In the genomic region with DNA sequence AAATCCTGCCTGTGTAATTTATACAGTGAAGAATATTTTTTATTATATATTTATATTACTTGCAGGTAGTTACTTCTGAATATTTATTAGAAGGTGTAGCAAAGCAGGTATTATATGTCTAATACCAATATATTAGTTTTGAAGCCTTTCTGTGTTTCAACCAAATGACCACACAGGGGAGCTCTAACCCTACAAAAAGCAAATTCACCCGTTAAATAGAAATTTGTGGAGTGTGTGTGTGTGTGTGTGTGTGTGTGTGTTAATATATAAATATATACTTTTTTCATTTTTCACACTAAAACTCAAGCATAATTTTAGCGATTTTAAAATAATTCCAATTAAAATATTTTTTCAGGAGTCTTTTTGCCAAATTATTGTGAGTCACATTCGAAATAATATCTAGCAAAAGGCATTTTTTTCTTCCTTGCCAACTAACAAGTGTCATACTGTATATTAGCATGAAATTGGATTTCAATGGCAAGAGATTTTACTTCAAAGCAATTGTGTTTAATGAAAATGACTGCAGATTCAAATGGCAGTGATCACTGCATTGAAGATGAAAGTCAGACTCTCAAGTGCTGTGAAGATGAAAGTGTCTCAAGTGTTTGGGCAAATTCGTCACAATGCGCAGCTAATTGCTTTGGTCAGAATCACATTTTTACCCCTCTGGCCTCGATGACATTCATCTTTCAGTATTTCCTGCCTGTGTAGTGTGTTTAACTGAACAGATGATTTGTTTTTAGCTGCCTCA, we compare ENCODE assay signal across 10 mouse cellular contexts.
DNase-seq lines count a peak whose midpoint lies in the region; ATAC-seq and TF ChIP-seq lines count a peak whose summit lies in the region.
"Had no signal": no experiment of that assay in that cellular context is flagged by ENCODE, and none has a peak within 500 bp of the region (broad histone marks: within the 10 kb centered on the region; RNA-seq: fewer than 3 reads in every experiment).

No protein-coding gene starts in this region.

- DNase-seq in heart, adult 2 months: no peak
- no peak for DNase-seq in neural tube, embryonic 11.5 days (ENCODE audit: low spot score)
- peak; percentile 6 for DNase-seq in right cerebral cortex, postnatal 14 days
- no peak for DNase-seq in c-Kit-positive CD71-positive TER-119-positive erythroid progenitor cells, embryonic 14.5 days (ENCODE audit: low spot score)
- DNase-seq in liver, postnatal 0 days: no peak
- DNase-seq: cerebellum, adult 9-11 months had no signal

- H3K9me3 ChIP-seq in heart, embryonic 12.5 days (replicated peaks): no peaks in the 10 kb centered on the region
- no peaks in the 10 kb centered on the region for H3K9me3 ChIP-seq in neural tube, embryonic 11.5 days (ENCODE audit: control insufficient read depth, low read length)
- no peaks in the 10 kb centered on the region for H3K9me3 ChIP-seq in neural tube, embryonic 15.5 days (replicated peaks)
- no peaks in the 10 kb centered on the region for H3K9me3 ChIP-seq in forebrain, embryonic 12.5 days
- H3K9me3 ChIP-seq in liver, postnatal 0 days (ENCODE audit: low read length): no peaks in the 10 kb centered on the region

- H3K27me3 ChIP-seq in heart, adult 2 months (ENCODE audit: control insufficient read depth, insufficient read depth, low read length): no peaks in the 10 kb centered on the region
- no peaks in the 10 kb centered on the region for H3K27me3 ChIP-seq in heart, embryonic 12.5 days (replicated peaks)
- H3K27me3 ChIP-seq in neural tube, embryonic 11.5 days (ENCODE audit: control insufficient read depth, insufficient read depth, low read length): no peaks in the 10 kb centered on the region
- no peaks in the 10 kb centered on the region for H3K27me3 ChIP-seq in neural tube, embryonic 15.5 days (replicated peaks)
- no peaks in the 10 kb centered on the region for H3K27me3 ChIP-seq in forebrain, embryonic 12.5 days
- H3K27me3 ChIP-seq in liver, postnatal 0 days (ENCODE audit: insufficient read depth, low read length): no peaks in the 10 kb centered on the region

- no peak overlapping the region for H3K4me2 ChIP-seq in heart, embryonic 12.5 days
- no peak overlapping the region for H3K4me2 ChIP-seq in neural tube, embryonic 11.5 days (ENCODE audit: low read depth)
- H3K4me2 ChIP-seq in neural tube, embryonic 15.5 days: no peak overlapping the region
- H3K4me2 ChIP-seq in forebrain, embryonic 12.5 days: no peak overlapping the region
- H3K4me2 ChIP-seq in liver, postnatal 0 days (ENCODE audit: low read depth, low read length): no peak overlapping the region
- H3K4me2 ChIP-seq: heart, embryonic 11.5 days had no signal

- ATAC-seq in heart, embryonic 12.5 days (ENCODE audit: insufficient number of reproducible peaks, low FRiP score): no peak
- peak; percentile 56 for ATAC-seq in neural tube, embryonic 11.5 days (ENCODE audit: insufficient read depth, low FRiP score, low TSS enrichment)
- no peak for ATAC-seq in neural tube, embryonic 15.5 days (ENCODE audit: low FRiP score)
- peak; percentile 81; the same call in 1 of the 2 replicates for ATAC-seq in forebrain, embryonic 12.5 days (ENCODE audit: low FRiP score)
- ATAC-seq in liver, postnatal 0 days: no peak

- H3K4me3 ChIP-seq in heart, adult 2 months: no peak overlapping the region
- H3K4me3 ChIP-seq in heart, embryonic 12.5 days: no peak overlapping the region
- no peak overlapping the region for H3K4me3 ChIP-seq in neural tube, embryonic 11.5 days (ENCODE audit: low read depth, low read length)
- H3K4me3 ChIP-seq in neural tube, embryonic 15.5 days (replicated peaks): no peak overlapping the region
- H3K4me3 ChIP-seq in forebrain, embryonic 12.5 days (replicated peaks): no peak overlapping the region
- no peak overlapping the region for H3K4me3 ChIP-seq in liver, postnatal 0 days (ENCODE audit: low read depth, low read length)

- no peak overlapping the region for H3K27ac ChIP-seq in heart, adult 2 months
- no peak overlapping the region for H3K27ac ChIP-seq in heart, embryonic 12.5 days (ENCODE audit: poor library complexity, severe bottlenecking)
- H3K27ac ChIP-seq in neural tube, embryonic 11.5 days (ENCODE audit: low read depth, low read length): no peak overlapping the region
- no peak overlapping the region for H3K27ac ChIP-seq in neural tube, embryonic 15.5 days (replicated peaks)
- no peak overlapping the region for H3K27ac ChIP-seq in forebrain, embryonic 12.5 days
- no peak overlapping the region for H3K27ac ChIP-seq in liver, postnatal 0 days (ENCODE audit: low read depth)

- H3K9ac ChIP-seq in heart, adult 2 months (ENCODE audit: low read depth, low read length): no peak overlapping the region
- no peak overlapping the region for H3K9ac ChIP-seq in heart, embryonic 12.5 days
- H3K9ac ChIP-seq in neural tube, embryonic 11.5 days (ENCODE audit: low read length): no peak overlapping the region
- no peak overlapping the region for H3K9ac ChIP-seq in neural tube, embryonic 15.5 days (replicated peaks)
- no peak overlapping the region for H3K9ac ChIP-seq in forebrain, embryonic 12.5 days
- H3K9ac ChIP-seq in liver, postnatal 0 days (replicated peaks): no peak overlapping the region

- TF ChIP-seq EP300 in heart, adult 2 months (IDR thresholded peaks at IDR 0.05; ENCODE audit: insufficient read depth, low read depth, low read length): no peak
- TF ChIP-seq EP300 in liver, postnatal 0 days (IDR thresholded peaks at IDR 0.05; ENCODE audit: low read depth): no peak

- H3K36me3 ChIP-seq in heart, adult 2 months (ENCODE audit: control insufficient read depth, insufficient read depth, low read length): no peaks in the 10 kb centered on the region
- H3K36me3 ChIP-seq in heart, embryonic 12.5 days: no peaks in the 10 kb centered on the region
- H3K36me3 ChIP-seq in neural tube, embryonic 11.5 days (ENCODE audit: control insufficient read depth, insufficient read depth, low read length): no peaks in the 10 kb centered on the region
- H3K36me3 ChIP-seq in neural tube, embryonic 15.5 days: no peaks in the 10 kb centered on the region
- no peaks in the 10 kb centered on the region for H3K36me3 ChIP-seq in forebrain, embryonic 12.5 days (replicated peaks)
- H3K36me3 ChIP-seq in liver, postnatal 0 days (replicated peaks; ENCODE audit: insufficient read depth, low read length): no peaks in the 10 kb centered on the region

- intact Hi-C loops in heart, adult 2 months (cut with DNase I): no loop called here

- H3K79me2 ChIP-seq in heart, adult 2 months (replicated peaks; ENCODE audit: control insufficient read depth, insufficient read depth, low read length): no peaks in the 10 kb centered on the region

- TF ChIP-seq CTCF in heart, adult 2 months (IDR thresholded peaks at IDR 0.05): peak; percentile 54
- no peak for TF ChIP-seq CTCF in liver, postnatal 0 days (IDR thresholded peaks at IDR 0.05; ENCODE audit: low read depth)

- TF ChIP-seq POLR2A in heart, adult 2 months (IDR thresholded peaks at IDR 0.05; ENCODE audit: insufficient read depth, low read depth, low read length): no peak

- 33% methylated on average over 6 of the region's 6 CpGs for WGBS in heart, adult 2 months
- 48% methylated on average over 6 of the region's 6 CpGs for WGBS in heart, embryonic 12.5 days
- WGBS in neural tube, embryonic 11.5 days: 52% methylated on average over 6 of the region's 6 CpGs
- 46% methylated on average over 6 of the region's 6 CpGs for WGBS in neural tube, embryonic 15.5 days
- WGBS in forebrain, embryonic 12.5 days: 48% methylated on average over 6 of the region's 6 CpGs
- 41% methylated on average over 6 of the region's 6 CpGs for WGBS in liver, postnatal 0 days (ENCODE audit: insufficient replicate concordance)

- no peaks in the 10 kb centered on the region for H3K4me1 ChIP-seq in heart, adult 2 months (ENCODE audit: control insufficient read depth, insufficient read depth, low read length)
- no peaks in the 10 kb centered on the region for H3K4me1 ChIP-seq in heart, embryonic 12.5 days (replicated peaks)
- no peaks in the 10 kb centered on the region for H3K4me1 ChIP-seq in neural tube, embryonic 11.5 days (ENCODE audit: control insufficient read depth, insufficient read depth, low read length)
- H3K4me1 ChIP-seq in neural tube, embryonic 15.5 days: no peaks in the 10 kb centered on the region
- no peaks in the 10 kb centered on the region for H3K4me1 ChIP-seq in forebrain, embryonic 12.5 days
- no peaks in the 10 kb centered on the region for H3K4me1 ChIP-seq in liver, postnatal 0 days (ENCODE audit: insufficient read depth)

Comparison
In these comparisons a context has a peak if more than half of its experiments do, and no peak if none do; other contexts are left out.
1. ATAC-seq: peak in neural tube, embryonic 11.5 days (single experiment) and forebrain, embryonic 12.5 days (single experiment); none in heart, embryonic 12.5 days (single experiment), neural tube, embryonic 15.5 days (single experiment) and liver, postnatal 0 days (single experiment).